Mouse (Mus musculus) G1E (cell line): Measurements from ENCODE around the gene Cdh1.

ENCODE experiments used
- CTCF ChIP-seq: IDR thresholded peaks from 2 replicates; pipeline ENCODE4 v1.5.1; 2012; ENCODE audit warnings: low read depth, low read length, inconsistent platforms, mixed read lengths
- GATA1 ChIP-seq: IDR thresholded peaks from 2 replicates; pipeline ENCODE4 v1.6.1; 2012; ENCODE audit warnings: borderline replicate concordance, low read length, inconsistent platforms, mixed read lengths
- POLR2AphosphoS5 ChIP-seq: IDR thresholded peaks from 2 replicates; pipeline ENCODE4 v1.6.1; 2012; ENCODE audit warnings: low read depth, low read length, inconsistent platforms; ENCODE audit not compliant: insufficient replicate concordance

DNA sequence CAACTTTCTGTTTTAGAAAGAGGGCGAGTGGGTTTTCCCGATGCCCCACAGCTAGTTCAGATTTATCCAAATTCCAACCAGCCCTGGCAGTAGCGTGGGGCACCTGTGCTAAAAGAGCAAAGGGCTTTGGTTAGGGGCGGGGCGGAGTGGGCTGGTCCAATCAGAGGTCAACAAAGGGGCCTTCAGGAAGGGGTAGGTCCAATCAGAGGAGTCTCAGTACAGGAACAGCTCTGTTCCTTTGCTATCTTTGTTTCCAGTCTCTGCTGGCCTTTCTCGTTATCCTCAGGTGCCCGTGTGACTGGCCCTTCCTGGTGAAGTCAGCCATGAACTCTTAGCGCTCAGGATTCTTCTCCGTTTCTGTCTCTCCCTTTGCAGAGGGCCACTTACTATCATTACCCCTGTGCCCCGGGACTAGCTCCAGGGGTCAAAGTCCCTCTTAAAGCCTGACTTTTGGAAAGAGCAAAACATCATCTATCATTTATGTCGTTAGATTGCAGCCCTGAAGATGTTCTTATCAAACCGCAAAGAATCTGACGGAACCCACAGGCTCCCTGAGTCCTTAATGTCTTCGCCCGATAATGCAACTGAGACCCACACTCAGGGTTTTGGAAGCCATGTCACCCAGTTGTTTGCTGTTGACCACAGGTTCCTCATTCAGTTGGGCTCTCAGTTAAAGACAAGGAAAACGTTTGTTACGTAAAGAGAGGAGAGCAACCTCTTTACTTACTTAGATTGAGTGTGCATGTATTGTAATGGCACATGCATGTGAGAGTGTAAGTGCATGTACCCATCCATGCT, 30.4 kb downstream of the Cdh1 start:
- TF ChIP-seq POLR2AphosphoS5, result no peak
- TF ChIP-seq CTCF, result no peak
- no peak for TF ChIP-seq GATA1
